Mouse (Mus musculus) myocyte (in vitro differentiated cells): ENCODE measurements around the gene Cdkn1b.

Source experiments
- POLR2A ChIP-seq: IDR thresholded peaks from one replicate; pipeline ENCODE4 v1.6.1; 2011; ENCODE audit warnings: low read depth, mild to moderate bottlenecking, control low read depth, moderate library complexity; ENCODE audit not compliant: insufficient read length
- USF1 ChIP-seq: IDR thresholded peaks from one replicate; pipeline ENCODE4 v1.6.1; 2011; ENCODE audit warnings: low read depth, mild to moderate bottlenecking, control low read depth, moderate library complexity

- TF ChIP-seq POLR2A, result no peak
- TF ChIP-seq USF1, result no peak
Measured at GRCm38 (mm10) chr6:134931146-134931545, 10.9 kb downstream of the Cdkn1b start.
